Mouse (Mus musculus): ENCODE measurements around the gene Vmn1r3. TPM values are rescaled to one million over a fixed set of nuclear protein-coding genes. Genes with fewer than 3 reads are reported as not detected.
"Not testable (repeated sequence)": the region's sequence is repeated elsewhere in the genome, so short reads cannot be mapped to it uniquely, and the experiment has no call there.

Gene Vmn1r3
- not detected for polyA plus RNA-seq (2017; shearing (Covaris generic))

GRCm38 (mm10) chr4:3185258-3185657 lies at the start of gene Vmn1r3:
Gene Vmn1r3, minus strand, starts transcription at chr4:3185358.
- ATAC-seq, result not testable (repeated sequence)

DNA sequence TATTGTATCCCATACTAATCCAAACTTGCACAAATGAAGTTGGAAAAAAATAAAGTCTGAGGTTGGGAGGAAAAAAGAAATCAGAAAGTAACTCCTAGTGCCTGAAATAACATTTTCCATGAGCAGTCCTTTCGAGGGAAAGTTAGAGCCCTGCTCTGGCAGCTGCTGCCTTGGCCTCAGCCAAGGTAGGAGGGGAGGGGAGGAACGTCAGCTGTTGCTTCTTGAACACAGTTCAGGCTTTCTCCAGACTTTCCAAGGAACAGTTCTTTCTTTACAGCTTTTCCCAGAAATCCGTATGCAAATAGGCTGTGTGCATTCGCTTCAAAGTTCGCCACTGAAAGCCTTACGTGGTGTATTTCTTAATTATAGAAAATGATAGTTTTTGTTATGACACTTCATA lies 46.9 kb upstream of the Vmn1r3 start:
- ATAC-seq, result no peak

DNA sequence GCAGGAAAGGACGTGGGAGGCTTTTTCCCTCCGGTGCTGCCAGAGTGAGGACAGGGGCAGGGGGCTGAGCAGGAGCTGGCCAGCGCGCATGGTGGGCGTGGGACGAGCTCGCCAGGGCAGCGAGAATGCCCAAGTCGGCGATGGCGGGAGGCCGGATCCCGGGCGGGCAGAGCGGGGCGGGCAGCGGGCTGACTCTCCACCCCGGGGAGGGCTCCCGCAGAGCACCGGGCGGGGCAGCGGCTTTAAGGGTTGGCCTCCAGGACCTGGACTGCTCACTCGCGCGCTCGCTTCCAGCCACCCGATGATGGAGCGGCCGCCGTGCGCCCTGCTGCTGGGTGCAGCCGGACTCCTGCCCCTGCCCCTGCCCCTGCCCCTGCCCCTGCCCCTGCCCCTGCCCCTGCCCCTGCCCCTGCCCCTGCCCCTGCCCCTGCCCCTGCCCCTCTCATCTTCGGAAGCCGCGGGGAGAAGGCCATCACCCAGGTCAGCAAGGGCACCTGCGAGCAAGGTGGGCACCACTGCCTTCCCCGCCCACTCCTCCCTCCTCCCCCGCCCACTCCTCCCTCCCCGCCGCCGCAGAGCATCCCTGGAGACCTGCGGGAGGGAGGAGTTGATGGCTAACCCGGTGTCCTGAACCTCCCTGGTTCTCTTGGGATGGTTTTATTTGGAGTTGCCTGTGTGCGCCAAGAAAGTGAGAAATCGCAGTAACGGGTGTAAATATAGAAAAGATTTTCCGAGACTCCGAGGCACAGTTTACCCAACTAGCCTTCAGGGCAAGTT lies 45.9 kb upstream of the Vmn1r3 start:
- ATAC-seq, result no peak

DNA sequence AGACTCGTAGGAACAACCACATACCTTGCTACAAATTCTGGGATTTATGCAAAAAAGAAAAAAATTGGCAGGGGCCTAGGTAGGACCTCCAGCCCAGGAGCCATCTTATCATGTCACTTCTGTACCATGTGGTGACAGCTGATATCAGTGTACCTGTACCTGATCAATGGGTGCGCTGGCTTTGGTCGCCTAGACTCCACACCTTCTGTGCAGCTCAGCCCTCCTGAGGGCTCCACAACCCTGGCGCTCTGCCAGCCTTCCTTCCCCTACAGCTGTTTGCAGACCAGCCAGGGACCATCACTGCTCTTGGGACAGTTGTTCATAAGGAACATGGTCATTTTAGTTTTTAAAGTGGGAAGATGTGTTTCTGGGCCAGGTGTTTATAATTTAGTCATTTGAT lies 44.4 kb upstream of the Vmn1r3 start:
- ATAC-seq, result no peak

- no peak for ATAC-seq
These were observed 43.3 kb upstream of the Vmn1r3 start for GRCm38 (mm10) chr4:3228476-3228875.

- ATAC-seq, result no peak
These were observed 42.6 kb upstream of the Vmn1r3 start for GRCm38 (mm10) chr4:3227751-3228150.

GRCm38 (mm10) chr4:3226488-3226887 lies 41.3 kb upstream of the Vmn1r3 start:
- no peak for ATAC-seq

- ATAC-seq, result peak; percentile 71
These were observed 40.3 kb upstream of the Vmn1r3 start for GRCm38 (mm10) chr4:3225416-3225815.

DNA sequence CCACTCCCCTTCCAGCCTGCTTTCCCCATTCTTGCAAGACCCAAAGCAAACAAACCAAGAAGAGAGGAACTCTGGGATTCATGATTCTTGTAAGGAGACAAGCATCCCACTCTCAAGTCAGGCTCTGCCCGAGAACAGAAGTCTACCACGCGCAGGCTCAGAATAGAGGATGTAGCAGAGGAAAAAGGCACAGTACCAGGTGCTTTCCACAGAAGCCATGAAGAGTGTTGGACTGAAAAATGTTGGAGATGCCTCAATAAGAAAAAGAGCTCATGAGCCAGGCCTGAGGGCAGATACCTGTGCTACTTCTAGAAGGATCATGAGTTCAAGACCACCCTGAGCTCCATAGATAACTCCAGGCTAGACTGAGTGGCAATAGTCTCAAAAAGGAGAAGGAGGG lies 39.7 kb upstream of the Vmn1r3 start:
- ATAC-seq, result peak; percentile 29

GRCm38 (mm10) chr4:3223483-3224209 lies 38.5 kb upstream of the Vmn1r3 start:
- not testable (repeated sequence) for ATAC-seq

- ATAC-seq, result not testable (repeated sequence)
These were observed 31.2 kb upstream of the Vmn1r3 start for GRCm38 (mm10) chr4:3216382-3216781.

DNA sequence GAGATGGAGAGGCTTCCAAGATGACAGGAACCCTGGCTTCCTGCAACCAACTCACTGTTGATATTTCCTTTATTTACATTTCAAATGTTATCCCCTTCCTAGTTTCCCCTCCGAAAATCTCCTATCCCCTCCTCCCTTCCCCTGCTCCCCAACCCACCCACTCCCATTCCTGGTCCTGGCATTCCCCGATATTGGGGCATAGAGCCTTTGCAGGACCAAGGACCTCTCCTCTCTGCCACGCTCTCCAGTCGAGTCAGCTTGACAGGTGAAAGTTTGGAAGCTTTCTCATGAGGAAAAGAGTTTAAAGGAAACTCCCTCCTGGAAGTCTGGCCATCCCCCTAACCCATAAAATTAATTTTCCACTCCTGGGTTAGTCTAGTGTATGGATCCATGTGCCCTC lies 28.2 kb upstream of the Vmn1r3 start:
- not testable (repeated sequence) for ATAC-seq

DNA sequence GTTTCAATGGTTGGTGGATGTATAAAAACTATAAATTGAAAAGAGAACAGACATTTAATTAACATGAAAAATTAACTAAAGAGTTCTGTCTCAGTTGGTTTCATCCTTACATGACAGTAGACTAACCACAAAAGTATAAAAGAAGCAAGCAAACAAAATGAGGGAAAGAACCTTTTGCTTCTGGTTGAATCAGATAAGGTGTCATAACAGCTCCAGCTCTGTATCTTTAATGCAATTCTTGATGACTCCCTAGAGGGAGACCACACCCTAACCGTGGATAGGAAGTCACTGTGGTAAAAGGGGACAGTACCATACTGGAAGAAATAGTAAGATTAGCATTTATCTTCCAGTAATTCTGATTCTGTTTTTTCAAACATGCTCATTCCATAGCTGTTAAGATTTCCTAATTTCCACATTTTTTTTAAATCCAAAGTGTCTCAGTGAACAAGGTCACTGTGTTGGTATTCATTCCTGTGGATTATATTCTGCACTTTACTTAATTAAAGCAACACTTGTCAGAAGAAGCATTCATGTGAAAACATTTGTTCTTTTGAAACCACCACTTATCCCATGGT lies 24.6 kb upstream of the Vmn1r3 start:
- ATAC-seq, result peak; percentile 97

- not testable (repeated sequence) for ATAC-seq
These were observed 8.2 kb downstream of the Vmn1r3 start for GRCm38 (mm10) chr4:3176746-3177490.

- ATAC-seq, result not testable (repeated sequence)
These were observed 9.0 kb downstream of the Vmn1r3 start for GRCm38 (mm10) chr4:3176195-3176594.

DNA sequence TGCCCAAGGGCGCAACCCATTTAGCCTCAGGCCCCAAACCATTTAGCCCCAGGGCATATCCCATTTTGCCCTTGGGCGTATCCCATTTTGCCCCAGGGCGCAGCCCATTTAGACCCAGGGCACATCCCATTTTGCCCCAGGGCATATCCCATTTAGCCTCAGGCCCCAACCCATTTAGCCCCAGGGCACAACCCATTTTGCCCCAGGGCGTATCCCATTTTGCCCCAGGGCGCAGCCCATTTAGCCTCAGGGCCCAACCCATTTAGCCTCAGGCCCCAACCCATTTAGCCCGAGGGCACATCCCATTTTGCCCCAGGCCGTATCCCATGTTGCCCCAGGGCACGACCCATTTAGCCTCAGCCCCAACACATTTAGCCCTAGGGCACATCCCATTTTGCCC lies 9.4 kb downstream of the Vmn1r3 start:
- not testable (repeated sequence) for ATAC-seq

GRCm38 (mm10) chr4:3174586-3174985 lies 10.6 kb downstream of the Vmn1r3 start:
- not testable (repeated sequence) for ATAC-seq

GRCm38 (mm10) chr4:3167020-3167419 lies 18.1 kb downstream of the Vmn1r3 start, which contains the start of gene Vmn1r2:
Gene Vmn1r2, plus strand, starts transcription at chr4:3167320.
- ATAC-seq, result not testable (repeated sequence)

DNA sequence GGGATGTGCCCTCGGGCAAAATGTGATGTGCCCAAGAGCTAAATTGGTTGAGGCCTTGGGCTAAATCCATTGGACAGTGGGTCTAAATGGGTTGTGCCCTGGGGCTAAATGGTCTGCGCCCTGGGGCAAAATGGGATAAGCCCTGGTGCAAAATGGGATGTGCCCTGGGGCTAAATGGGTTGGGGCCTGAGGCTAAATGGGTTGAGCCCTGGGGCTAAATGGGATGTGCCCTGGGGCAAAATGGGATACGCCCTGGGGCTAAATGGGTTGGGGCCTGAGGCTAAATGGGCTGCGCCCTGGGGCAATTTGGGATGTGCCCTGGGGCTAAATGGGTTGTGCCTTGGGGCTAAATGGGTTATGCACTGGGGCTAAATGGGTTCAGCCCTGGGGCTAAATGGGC lies 20.1 kb downstream of the Vmn1r3 start:
- no peak for ATAC-seq

DNA sequence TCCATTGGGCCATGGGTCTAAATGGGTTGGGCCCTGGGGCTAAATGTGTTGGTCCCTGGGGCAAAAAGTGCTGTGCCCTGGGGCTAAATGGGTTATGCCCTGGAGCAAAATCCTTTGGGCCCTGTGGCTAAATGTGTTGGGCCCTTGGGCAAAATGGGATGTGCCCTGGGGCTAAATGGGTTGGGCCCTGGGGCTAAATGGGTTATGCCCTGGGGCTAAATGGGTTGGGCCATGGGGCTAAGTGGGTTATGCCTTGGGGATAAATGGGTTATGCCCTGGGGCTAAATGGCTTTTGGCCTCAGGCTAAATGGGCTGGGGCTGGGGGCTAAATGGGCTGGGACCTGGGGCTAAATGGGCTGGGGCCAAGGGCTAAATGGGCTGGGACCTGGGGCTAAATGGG lies 20.7 kb downstream of the Vmn1r3 start:
- not testable (repeated sequence) for ATAC-seq

- ATAC-seq, result not testable (repeated sequence)
These were observed 31.8 kb downstream of the Vmn1r3 start for GRCm38 (mm10) chr4:3153320-3153719.

GRCm38 (mm10) chr4:3147926-3148325 lies 37.2 kb downstream of the Vmn1r3 start:
- ATAC-seq, result not testable (repeated sequence)
